Mouse (Mus musculus) liver, adult 10 weeks (tissue): ENCODE results near the gene Sh2d3c. TPM values are rescaled to one million over a fixed set of nuclear protein-coding genes. Genes with fewer than 3 reads are reported as not detected.

Source experiments
- polyA plus RNA-seq: library from polyadenylated mRNA; stranded (reverse); fragments of 350-450 nt; fragmentation: Illumina TruSeq; extraction: RNeasy Lipid Tissue Mini Kit (QIAGEN cat#74804); gene quantifications from one replicate; pipeline ENCODE4 v1.2.3, GENCODE M21; 2014; ENCODE audit warnings: low read depth, low replicate concordance

The Sh2d3c gene
- polyA plus RNA-seq: 0.11 TPM

GRCm38 (mm10) chr2:32720681-32721229, at the start of gene Sh2d3c:
Gene Sh2d3c (plus strand): TSS chr2:32721055.

GRCm38 (mm10) chr2:32704021-32704421, 16.8 kb upstream of the Sh2d3c start, which contains the start of gene Fpgs:
Gene Fpgs (minus strand): TSS chr2:32704145.

GRCm38 (mm10) chr2:32712934-32713817, 7.7 kb upstream of the Sh2d3c start, which contains the start of gene Cdk9:
Gene Cdk9 (minus strand): TSS chr2:32713076.

GRCm38 (mm10) chr2:32740916-32741272, 20.0 kb downstream of the Sh2d3c start, which contains the start of gene 6330409D20Rik:
Gene 6330409D20Rik (minus strand): TSS chr2:32741016.

GRCm38 (mm10) chr2:32757056-32757845, 36.4 kb downstream of the Sh2d3c start, which contains the start of gene Tor2a:
Gene Tor2a (plus strand): TSS chr2:32757234.

GRCm38 (mm10) chr2:32775359-32776074, 54.7 kb downstream of the Sh2d3c start, which contains the start of the genes Ttc16 and Ptrh1:
Gene Ttc16 (minus strand): TSS chr2:32775633.
Gene Ptrh1 (plus strand): TSS chr2:32775786.

GRCm38 (mm10) chr2:32784048-32784681, 63.3 kb downstream of the Sh2d3c start, which contains the start of gene Cfap157:
Gene Cfap157 (minus strand): TSS chr2:32784428.

Other genes starting within 250 kb of the Sh2d3c start
- gene Fam102a, start 185.7 kb upstream of the Sh2d3c start, polyA plus RNA-seq: 3.7 TPM
- 3.4 TPM for gene Dpm2, start 150.2 kb upstream of the Sh2d3c start, polyA plus RNA-seq
- gene Pip5kl1, start 146.3 kb upstream of the Sh2d3c start, polyA plus RNA-seq: not detected
- not detected for gene 9430097D07Rik, start 145.4 kb upstream of the Sh2d3c start, polyA plus RNA-seq
- gene St6galnac4, start 134.0 kb upstream of the Sh2d3c start, polyA plus RNA-seq: 0.13 TPM
- 9.5 TPM for gene St6galnac6, start 121.3 kb upstream of the Sh2d3c start, polyA plus RNA-seq
- gene Ak1, start 99.3 kb upstream of the Sh2d3c start, polyA plus RNA-seq: not detected
- 2.6 TPM for gene Eng, start 74.5 kb upstream of the Sh2d3c start, polyA plus RNA-seq
- 20.6 TPM for gene Fpgs, start 16.9 kb upstream of the Sh2d3c start, polyA plus RNA-seq
- gene Cdk9, start 8.0 kb upstream of the Sh2d3c start, polyA plus RNA-seq: 18.5 TPM
- gene 6330409D20Rik, start 20.0 kb downstream of the Sh2d3c start, polyA plus RNA-seq: not detected
- 2.4 TPM for gene Tor2a, start 36.2 kb downstream of the Sh2d3c start, polyA plus RNA-seq
- not detected for gene Ttc16, start 54.6 kb downstream of the Sh2d3c start, polyA plus RNA-seq
- not detected for gene Ptrh1, start 54.7 kb downstream of the Sh2d3c start, polyA plus RNA-seq
- gene Cfap157, start 63.4 kb downstream of the Sh2d3c start, polyA plus RNA-seq: not detected
- 0.74 TPM for gene Stxbp1, start 126.2 kb downstream of the Sh2d3c start, polyA plus RNA-seq
- gene Fam129b, start 155.1 kb downstream of the Sh2d3c start, polyA plus RNA-seq: 0.42 TPM
- gene Rpl12, start 240.5 kb downstream of the Sh2d3c start, polyA plus RNA-seq: 122 TPM
- 2.0 TPM for gene Lrsam1, start 240.6 kb downstream of the Sh2d3c start, polyA plus RNA-seq